Mouse (Mus musculus) liver, adult 2 months (tissue): ENCODE measurements around the gene Lbx2.

Source experiments
- CTCF ChIP-seq: fragments of 200-500 bp; IDR thresholded peaks from 2 replicates; pipeline ENCODE4 v1.5.1; 2011; ENCODE audit warnings: low read depth, low read length, control low read depth
- POLR2A ChIP-seq: fragments of 200-500 bp; IDR thresholded peaks from 2 replicates; pipeline ENCODE4 v1.6.1; 2011; ENCODE audit warnings: low read length, control low read depth; ENCODE audit not compliant: insufficient read depth; ENCODE audit errors: extremely low read depth

GRCm38 (mm10) chr6:83134226-83134625 lies 48.1 kb downstream of the Lbx2 start:
- TF ChIP-seq CTCF (no peak), POLR2A (no peak)
